Mouse (Mus musculus): ENCODE measurements at regions not wholly inside any gene's neighbourhood (a gene's known extent, or its start where the extent isn't known, plus 50 kb on each side); places are given as distances from the start of the nearest gene placed in this dataset.

GRCm38 (mm10) chr6:39283761-39284415, 77.3 kb upstream of the Kdm7a start:
- H3K36me3 ChIP-seq (ENCODE audit: control insufficient read depth, insufficient read depth), result no peaks in the 10 kb centered on the region
- H3K9me3 ChIP-seq (replicated peaks; ENCODE audit: control insufficient read depth, low read length), result peaks cover 3% of the 10 kb centered on the region; the same call in 1 of the 2 replicates
- ATAC-seq (replicated peaks; ENCODE audit: extremely low read depth, insufficient read depth, low FRiP score), result no peak
- H3K4me3 ChIP-seq (ENCODE audit: low read length), result no peak overlapping the region
- no peaks in the 10 kb centered on the region for H3K27me3 ChIP-seq (ENCODE audit: control insufficient read depth, insufficient read depth, low read length)
- WGBS, result 61% methylated on average over 9 of the region's 9 CpGs
- no peak overlapping the region for H3K4me2 ChIP-seq (ENCODE audit: low read depth, low read length)
- peaks cover 9% of the 10 kb centered on the region for H3K4me1 ChIP-seq (ENCODE audit: control insufficient read depth, insufficient read depth, low read length)
- no peak overlapping the region for H3K27ac ChIP-seq (ENCODE audit: low read length)
- H3K9ac ChIP-seq (ENCODE audit: low read length), result no peak overlapping the region

- no peak overlapping the region for H3K9ac ChIP-seq (ENCODE audit: low read length)
- H3K9me3 ChIP-seq (replicated peaks; ENCODE audit: control insufficient read depth, low read length), result 0 out of 2 replicates have a peak, but pooled peaks cover 2% of the 10 kb centered on the region
- no peak for ATAC-seq (replicated peaks; ENCODE audit: extremely low read depth, insufficient read depth, low FRiP score)
- H3K36me3 ChIP-seq (ENCODE audit: control insufficient read depth, insufficient read depth), result no peaks in the 10 kb centered on the region
- no peak overlapping the region for H3K4me2 ChIP-seq (ENCODE audit: low read depth, low read length)
- no peaks in the 10 kb centered on the region for H3K27me3 ChIP-seq (ENCODE audit: control insufficient read depth, insufficient read depth, low read length)
- WGBS, result 80% methylated on average over 6 of the region's 6 CpGs
- no peak overlapping the region for H3K4me3 ChIP-seq (ENCODE audit: low read length)
- no peak overlapping the region for H3K27ac ChIP-seq (ENCODE audit: low read length)
- peaks cover 2% of the 10 kb centered on the region; the same call in 1 of the 2 replicates for H3K4me1 ChIP-seq (ENCODE audit: control insufficient read depth, insufficient read depth, low read length)
Measured at GRCm38 (mm10) chr6:39278317-39278716, 71.7 kb upstream of the Kdm7a start.

GRCm38 (mm10) chr6:39274774-39275502, 68.3 kb upstream of the Kdm7a start:
- 73% methylated on average over 12 of the region's 12 CpGs for WGBS
- H3K4me1 ChIP-seq (ENCODE audit: control insufficient read depth, insufficient read depth, low read length), result peaks cover 2% of the 10 kb centered on the region; the same call in 1 of the 2 replicates
- no peak for ATAC-seq (replicated peaks; ENCODE audit: extremely low read depth, insufficient read depth, low FRiP score)

GRCm38 (mm10) chr6:39273427-39273826, 66.8 kb upstream of the Kdm7a start:
- Histone ChIP-seq H3K4me1 (ENCODE audit: control insufficient read depth, insufficient read depth, low read length) (peaks cover 2% of the 10 kb centered on the region; the same call in 1 of the 2 replicates), H3K27me3 (ENCODE audit: control insufficient read depth, insufficient read depth, low read length) (no peaks in the 10 kb centered on the region), H3K9me3 (replicated peaks; ENCODE audit: control insufficient read depth, low read length) (0 out of 2 replicates have a peak, but pooled peaks cover 3% of the 10 kb centered on the region), H3K36me3 (ENCODE audit: control insufficient read depth, insufficient read depth) (no peaks in the 10 kb centered on the region), H3K27ac (ENCODE audit: low read length) (no peak overlapping the region), H3K4me3 (ENCODE audit: low read length) (no peak overlapping the region), H3K9ac (ENCODE audit: low read length) (no peak overlapping the region), H3K4me2 (ENCODE audit: low read depth, low read length) (no peak overlapping the region)
- WGBS, result 97% methylated on average over 1 of the region's 1 CpGs
- no peak for ATAC-seq (replicated peaks; ENCODE audit: extremely low read depth, insufficient read depth, low FRiP score)

More at GRCm38 (mm10) chr6:39274774-39275502, 68.3 kb upstream of the Kdm7a start:
- H3K27ac ChIP-seq (ENCODE audit: low read length), result no peak overlapping the region
- H3K4me3 ChIP-seq (ENCODE audit: low read length), result no peak overlapping the region
- H3K9ac ChIP-seq (ENCODE audit: low read length), result no peak overlapping the region
- 0 out of 2 replicates have a peak, but pooled peaks cover 3% of the 10 kb centered on the region for H3K9me3 ChIP-seq (replicated peaks; ENCODE audit: control insufficient read depth, low read length)
- no peaks in the 10 kb centered on the region for H3K27me3 ChIP-seq (ENCODE audit: control insufficient read depth, insufficient read depth, low read length)
- no peak overlapping the region for H3K4me2 ChIP-seq (ENCODE audit: low read depth, low read length)
- H3K36me3 ChIP-seq (ENCODE audit: control insufficient read depth, insufficient read depth), result no peaks in the 10 kb centered on the region

GRCm38 (mm10) chr6:39270457-39270856, 63.9 kb upstream of the Kdm7a start:
- Histone ChIP-seq H3K4me1 (ENCODE audit: control insufficient read depth, insufficient read depth, low read length) (peaks cover 2% of the 10 kb centered on the region; the same call in 1 of the 2 replicates), H3K4me2 (ENCODE audit: low read depth, low read length) (no peak overlapping the region), H3K36me3 (ENCODE audit: control insufficient read depth, insufficient read depth) (no peaks in the 10 kb centered on the region), H3K9ac (ENCODE audit: low read length) (no peak overlapping the region), H3K27me3 (ENCODE audit: control insufficient read depth, insufficient read depth, low read length) (no peaks in the 10 kb centered on the region), H3K27ac (ENCODE audit: low read length) (no peak overlapping the region), H3K4me3 (ENCODE audit: low read length) (no peak overlapping the region), H3K9me3 (replicated peaks; ENCODE audit: control insufficient read depth, low read length) (0 out of 2 replicates have a peak, but pooled peaks cover 3% of the 10 kb centered on the region)
- 84% methylated on average over 1 of the region's 1 CpGs for WGBS
- ATAC-seq (replicated peaks; ENCODE audit: extremely low read depth, insufficient read depth, low FRiP score), result no peak

GRCm38 (mm10) chr6:39269706-39270105, 63.1 kb upstream of the Kdm7a start:
- Histone ChIP-seq H3K4me1 (ENCODE audit: control insufficient read depth, insufficient read depth, low read length) (peaks cover 3% of the 10 kb centered on the region; the same call in 1 of the 2 replicates), H3K9ac (ENCODE audit: low read length) (no peak overlapping the region), H3K36me3 (ENCODE audit: control insufficient read depth, insufficient read depth) (no peaks in the 10 kb centered on the region), H3K4me2 (ENCODE audit: low read depth, low read length) (no peak overlapping the region), H3K9me3 (replicated peaks; ENCODE audit: control insufficient read depth, low read length) (0 out of 2 replicates have a peak, but pooled peaks cover 3% of the 10 kb centered on the region), H3K27me3 (ENCODE audit: control insufficient read depth, insufficient read depth, low read length) (no peaks in the 10 kb centered on the region), H3K4me3 (ENCODE audit: low read length) (no peak overlapping the region), H3K27ac (ENCODE audit: low read length) (no peak overlapping the region)
- ATAC-seq (replicated peaks; ENCODE audit: extremely low read depth, insufficient read depth, low FRiP score), result no peak
- 61% methylated on average over 5 of the region's 5 CpGs for WGBS

- Histone ChIP-seq H3K4me3 (ENCODE audit: low read length) (no peak overlapping the region), H3K9me3 (replicated peaks; ENCODE audit: control insufficient read depth, low read length) (0 out of 2 replicates have a peak, but pooled peaks cover 3% of the 10 kb centered on the region), H3K27me3 (ENCODE audit: control insufficient read depth, insufficient read depth, low read length) (no peaks in the 10 kb centered on the region), H3K4me2 (ENCODE audit: low read depth, low read length) (no peak overlapping the region), H3K27ac (ENCODE audit: low read length) (no peak overlapping the region), H3K4me1 (ENCODE audit: control insufficient read depth, insufficient read depth, low read length) (peaks cover 11% of the 10 kb centered on the region), H3K36me3 (ENCODE audit: control insufficient read depth, insufficient read depth) (no peaks in the 10 kb centered on the region), H3K9ac (ENCODE audit: low read length) (no peak overlapping the region)
- no peak for ATAC-seq (replicated peaks; ENCODE audit: extremely low read depth, insufficient read depth, low FRiP score)
- WGBS, result 24% methylated on average over 8 of the region's 8 CpGs
Measured at GRCm38 (mm10) chr6:39268647-39269428, 62.2 kb upstream of the Kdm7a start.

GRCm38 (mm10) chr6:39264722-39265121, 58.1 kb upstream of the Kdm7a start:
- 34% methylated on average over 4 of the region's 4 CpGs for WGBS
- peak; percentile 70 for ATAC-seq (replicated peaks; ENCODE audit: extremely low read depth, insufficient read depth, low FRiP score)
- Histone ChIP-seq H3K4me1 (ENCODE audit: control insufficient read depth, insufficient read depth, low read length) (peaks cover 14% of the 10 kb centered on the region), H3K36me3 (ENCODE audit: control insufficient read depth, insufficient read depth) (no peaks in the 10 kb centered on the region), H3K9ac (ENCODE audit: low read length) (no peak overlapping the region), H3K9me3 (replicated peaks; ENCODE audit: control insufficient read depth, low read length) (no peaks in the 10 kb centered on the region), H3K27me3 (ENCODE audit: control insufficient read depth, insufficient read depth, low read length) (no peaks in the 10 kb centered on the region), H3K4me2 (ENCODE audit: low read depth, low read length) (no peak overlapping the region), H3K4me3 (ENCODE audit: low read length) (no peak overlapping the region), H3K27ac (ENCODE audit: low read length) (peak overlapping the region; percentile 28)

All from heart, embryonic 16.5 days (tissue).